Mouse (Mus musculus) layer of hippocampus, adult 11-12 months (tissue): ENCODE measurements at regions not wholly inside any gene's neighbourhood (a gene's known extent, or its start where the extent isn't known, plus 50 kb on each side); places are given as distances from the start of the nearest gene placed in this dataset.

ENCODE experiments used
- DNase-seq: peaks from one replicate; pipeline ENCODE4 v3.0.0; 2022; ENCODE audit warnings: low spot score

- DNase-seq: no peak
These were observed 79.0 kb upstream of the Rarb start for GRCm38 (mm10) chr14:16897747-16898544.

- no peak for DNase-seq
These were observed 78.0 kb upstream of the Rarb start for GRCm38 (mm10) chr14:16896974-16897373.

GRCm38 (mm10) chr14:16881249-16881648 is 62.3 kb upstream of the Rarb start:
- no peak for DNase-seq

GRCm38 (mm10) chr14:16869221-16869620 is 50.3 kb upstream of the Rarb start:
- no peak for DNase-seq
